Mouse (Mus musculus): ENCODE results near the gene Grid2ip.

GRCm38 (mm10) chr5:143308825-143309224 lies 48.3 kb upstream of the Grid2ip start:
- TF ChIP-seq POLR2A (IDR thresholded peaks at IDR 0.05; ENCODE audit: extremely low read depth, insufficient read depth, low read length) (no peak), CTCF (IDR thresholded peaks at IDR 0.05; ENCODE audit: extremely low read depth, insufficient read depth, low read length) (no peak)
